13 mouse cellular contexts compared by ENCODE assay signal in the genomic region with DNA sequence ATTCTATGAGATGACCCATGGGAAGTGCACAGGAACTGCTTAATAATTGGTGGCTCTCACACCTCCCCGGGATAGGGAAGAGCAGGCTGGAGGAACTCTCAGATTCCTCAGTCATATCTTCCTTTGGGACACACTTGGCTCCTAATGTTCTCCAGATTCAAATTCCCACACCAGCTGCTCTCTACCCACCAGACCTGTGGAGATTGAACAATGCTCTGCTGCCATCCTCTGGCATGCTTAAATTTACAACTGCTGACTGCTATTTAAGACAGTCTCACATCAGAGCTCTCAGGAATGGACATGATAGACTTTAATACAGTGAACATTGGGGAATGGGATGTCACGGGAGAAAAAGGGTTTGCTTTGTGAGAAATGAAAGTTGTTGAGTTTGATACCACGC.
A peak's percentile ranks its signal among the peaks of the same experiment; 100 is the strongest.
DNase-seq lines count a peak whose midpoint lies in the region; ATAC-seq and TF ChIP-seq lines count a peak whose summit lies in the region.
"Had no signal": no experiment of that assay in that cellular context is flagged by ENCODE, and none has a peak within 500 bp of the region (broad histone marks: within the 10 kb centered on the region; RNA-seq: fewer than 3 reads in every experiment).

No protein-coding gene starts in this region.

- no peak for ATAC-seq in lung, embryonic 14.5 days (ENCODE audit: insufficient read depth)
- no peak for ATAC-seq in stomach, postnatal 0 days (ENCODE audit: low FRiP score, low TSS enrichment)

- intact Hi-C loops in left cerebral cortex, adult 2 months (cut with DNase I) = loop anchor here (10.0 kb wide), 1 partner anchor 411 kb away; no protein-coding TSS in a partner anchor

- peak; percentile 7 for DNase-seq in lung, embryonic 14.5 days
- DNase-seq in lung, adult 18-20 months = no peak
- DNase-seq in frontal cortex, adult 2 months (ENCODE audit: extremely low spot score in 1 of 2, low spot score in 1 of 2) = peak; percentile 22 to 58
- DNase-seq in left cerebral cortex, adult 2 months (ENCODE audit: extremely low spot score in 1 of 2, low spot score in 2 of 2) = peak; percentile 11 to 13
- DNase-seq in stomach, postnatal 0 days (ENCODE audit: low spot score) = no peak
- DNase-seq in thymus, adult 2 months = no peak
- DNase-seq in thymus, postnatal 0 days (ENCODE audit: low spot score) = no peak
- no peak for DNase-seq in MN1 (ENCODE audit: low spot score)
- DNase-seq: adrenal gland, adult 2 months; cerebellum, adult 2 months; heart, postnatal 14 days; kidney, postnatal 14 days had no signal

- TF ChIP-seq CTCF in lung, embryonic 14.5 days (IDR thresholded peaks at IDR 0.05; ENCODE audit: low read depth) = no peak
- TF ChIP-seq CTCF in left cerebral cortex, adult 2 months (IDR thresholded peaks at IDR 0.05) = peak; percentile 44
- 0 out of 2 replicates have a peak, but pooled peaks have one; percentile 6 for TF ChIP-seq CTCF in stomach, postnatal 0 days (IDR thresholded peaks at IDR 0.05; ENCODE audit: low read depth)
- TF ChIP-seq CTCF in thymus, adult 2 months (IDR thresholded peaks at IDR 0.05; ENCODE audit: borderline replicate concordance, control insufficient read depth, extremely low read depth, insufficient read depth, low read length, poor library complexity) = no peak

- no peaks in the 10 kb centered on the region for H3K36me3 ChIP-seq in lung, embryonic 14.5 days (ENCODE audit: insufficient read depth)
- H3K36me3 ChIP-seq in stomach, postnatal 0 days (ENCODE audit: control insufficient read depth, insufficient read depth, low read length) = no peaks in the 10 kb centered on the region
- H3K36me3 ChIP-seq in thymus, adult 2 months (ENCODE audit: control insufficient read depth, insufficient read depth, low read length) = no peaks in the 10 kb centered on the region
- H3K36me3 ChIP-seq: forebrain, embryonic 12.5 days had no signal

- H3K9ac ChIP-seq in lung, embryonic 14.5 days = no peak overlapping the region
- no peak overlapping the region for H3K9ac ChIP-seq in stomach, postnatal 0 days (ENCODE audit: low read length)
- H3K9ac ChIP-seq: forebrain, embryonic 12.5 days had no signal

- no peak for TF ChIP-seq POLR2A in thymus, adult 2 months (IDR thresholded peaks at IDR 0.05; ENCODE audit: control insufficient read depth, extremely low read depth, insufficient read depth, low read length, poor library complexity)

- no peak overlapping the region for H3K4me2 ChIP-seq in lung, embryonic 14.5 days
- no peak overlapping the region for H3K4me2 ChIP-seq in stomach, postnatal 0 days (replicated peaks; ENCODE audit: low read depth)
- H3K4me2 ChIP-seq: forebrain, embryonic 12.5 days had no signal

- no peak overlapping the region for H3K27ac ChIP-seq in lung, embryonic 14.5 days (ENCODE audit: low read depth)
- H3K27ac ChIP-seq in left cerebral cortex, adult 2 months = no peak overlapping the region
- no peak overlapping the region for H3K27ac ChIP-seq in stomach, postnatal 0 days (replicated peaks)
- H3K27ac ChIP-seq in thymus, adult 2 months (ENCODE audit: control insufficient read depth, insufficient read depth, low read length) = no peak overlapping the region
- H3K27ac ChIP-seq: forebrain, embryonic 12.5 days had no signal

- no peaks in the 10 kb centered on the region for H3K9me3 ChIP-seq in lung, embryonic 14.5 days (ENCODE audit: low read depth, low read length)
- H3K9me3 ChIP-seq in stomach, postnatal 0 days (ENCODE audit: control insufficient read depth, low read length) = no peaks in the 10 kb centered on the region
- H3K9me3 ChIP-seq: forebrain, embryonic 12.5 days had no signal

- no peaks in the 10 kb centered on the region for H3K4me1 ChIP-seq in lung, embryonic 14.5 days (ENCODE audit: insufficient read depth)
- H3K4me1 ChIP-seq in stomach, postnatal 0 days (replicated peaks; ENCODE audit: control insufficient read depth, insufficient read depth) = no peaks in the 10 kb centered on the region
- H3K4me1 ChIP-seq in thymus, adult 2 months (replicated peaks; ENCODE audit: control insufficient read depth, insufficient read depth, low read length) = no peaks in the 10 kb centered on the region
- H3K4me1 ChIP-seq: forebrain, embryonic 12.5 days had no signal

- H3K27me3 ChIP-seq in lung, embryonic 14.5 days (ENCODE audit: insufficient read depth, low read length) = no peaks in the 10 kb centered on the region
- no peaks in the 10 kb centered on the region for H3K27me3 ChIP-seq in stomach, postnatal 0 days (ENCODE audit: control insufficient read depth, insufficient read depth, low read length)
- H3K27me3 ChIP-seq in thymus, adult 2 months (ENCODE audit: control insufficient read depth, insufficient read depth, low read length) = no peaks in the 10 kb centered on the region
- H3K27me3 ChIP-seq: forebrain, embryonic 12.5 days had no signal

- TF ChIP-seq EP300 in stomach, postnatal 0 days (optimal IDR thresholded peaks at IDR 0.05) = no peak

- H3K4me3 ChIP-seq in lung, embryonic 14.5 days (ENCODE audit: low read depth, low read length) = no peak overlapping the region
- no peak overlapping the region for H3K4me3 ChIP-seq in left cerebral cortex, adult 2 months
- H3K4me3 ChIP-seq in stomach, postnatal 0 days (ENCODE audit: low read depth, low read length) = no peak overlapping the region
- no peak overlapping the region for H3K4me3 ChIP-seq in thymus, adult 2 months (ENCODE audit: control insufficient read depth, insufficient read depth, low read length)
- H3K4me3 ChIP-seq: forebrain, embryonic 12.5 days had no signal

- WGBS in lung, embryonic 14.5 days = 73% methylated on average over 3 of the region's 3 CpGs
- WGBS in stomach, postnatal 0 days = 77% methylated on average over 3 of the region's 3 CpGs
- 89% methylated on average over 3 of the region's 3 CpGs for WGBS in thymus, adult 2 months

Comparison
In these comparisons a context has a peak if more than half of its experiments do, and no peak if none do; other contexts are left out.
1. DNase-seq: peak in lung, embryonic 14.5 days (single experiment), frontal cortex, adult 2 months (2 of 2) and left cerebral cortex, adult 2 months (2 of 2); none in lung, adult 18-20 months (0 of 2), stomach, postnatal 0 days (single experiment), thymus, adult 2 months (single experiment), thymus, postnatal 0 days (single experiment) and MN1 (single experiment).
2. CTCF ChIP-seq: peak in left cerebral cortex, adult 2 months (single experiment) and stomach, postnatal 0 days (single experiment); none in lung, embryonic 14.5 days (single experiment) and thymus, adult 2 months (single experiment).